Mouse (Mus musculus): ENCODE measurements around the gene Rchy1. TPM values are rescaled to one million over a fixed set of nuclear protein-coding genes. Genes with fewer than 3 reads are reported as not detected.
A peak's percentile ranks its signal among the peaks of the same experiment; 100 is the strongest.

Gene Rchy1
- polyA plus RNA-seq, 1 experiment, result 0.66 TPM

- no peaks in the 10 kb centered on the region for H3K4me1 ChIP-seq (ENCODE audit: control insufficient read depth)
- H3K36me3 ChIP-seq (ENCODE audit: control insufficient read depth), result peaks cover 18% of the 10 kb centered on the region
- H3K4me3 ChIP-seq (replicated peaks), result no peak overlapping the region
- TF ChIP-seq TAL1 (IDR thresholded peaks at IDR 0.05; ENCODE audit: low read length), result no peak
- TF ChIP-seq GATA1 (IDR thresholded peaks at IDR 0.05; ENCODE audit: low read length), result no peak
- no peaks in the 10 kb centered on the region for H3K9me3 ChIP-seq (ENCODE audit: control insufficient read depth, low read length)
- H3K27me3 ChIP-seq (ENCODE audit: control insufficient read depth), result no peaks in the 10 kb centered on the region
Measured at GRCm38 (mm10) chr5:91972046-91972445, 9.2 kb upstream of the Rchy1 start.

- H3K4me1 ChIP-seq (ENCODE audit: control insufficient read depth), result peaks cover 53% of the 10 kb centered on the region
- peaks cover 26% of the 10 kb centered on the region for H3K36me3 ChIP-seq (ENCODE audit: control insufficient read depth)
- peak overlapping the region; percentile 79 for H3K4me3 ChIP-seq (replicated peaks)
- H3K9me3 ChIP-seq (ENCODE audit: control insufficient read depth, low read length), result no peaks in the 10 kb centered on the region
- no peak for TF ChIP-seq TAL1 (IDR thresholded peaks at IDR 0.05; ENCODE audit: low read length)
- TF ChIP-seq GATA1 (IDR thresholded peaks at IDR 0.05; ENCODE audit: low read length), result no peak
- no peaks in the 10 kb centered on the region for H3K27me3 ChIP-seq (ENCODE audit: control insufficient read depth)
Measured at GRCm38 (mm10) chr5:91962259-91962638, 619 bp downstream of the Rchy1 start.

GRCm38 (mm10) chr5:91961370-91961769, 1.5 kb downstream of the Rchy1 start:
- no peaks in the 10 kb centered on the region for H3K27me3 ChIP-seq (ENCODE audit: control insufficient read depth)
- H3K9me3 ChIP-seq (ENCODE audit: control insufficient read depth, low read length), result no peaks in the 10 kb centered on the region
- peaks cover 57% of the 10 kb centered on the region for H3K4me1 ChIP-seq (ENCODE audit: control insufficient read depth)
- TF ChIP-seq GATA1 (IDR thresholded peaks at IDR 0.05; ENCODE audit: low read length) (no peak), TAL1 (IDR thresholded peaks at IDR 0.05; ENCODE audit: low read length) (no peak)
- H3K4me3 ChIP-seq (replicated peaks), result peak overlapping the region; percentile 79
- H3K36me3 ChIP-seq (ENCODE audit: control insufficient read depth), result peaks cover 35% of the 10 kb centered on the region

GRCm38 (mm10) chr5:91960606-91961254, 2.1 kb downstream of the Rchy1 start:
- H3K4me1 ChIP-seq (ENCODE audit: control insufficient read depth), result peaks cover 57% of the 10 kb centered on the region
- peak; percentile 69 for TF ChIP-seq TAL1 (IDR thresholded peaks at IDR 0.05; ENCODE audit: low read length)
- TF ChIP-seq GATA1 (IDR thresholded peaks at IDR 0.05; ENCODE audit: low read length), result peak; percentile 84
- H3K9me3 ChIP-seq (ENCODE audit: control insufficient read depth, low read length), result no peaks in the 10 kb centered on the region
- H3K4me3 ChIP-seq (replicated peaks), result peak overlapping the region; percentile 79
- no peaks in the 10 kb centered on the region for H3K27me3 ChIP-seq (ENCODE audit: control insufficient read depth)
- peaks cover 40% of the 10 kb centered on the region for H3K36me3 ChIP-seq (ENCODE audit: control insufficient read depth)

- H3K27me3 ChIP-seq (ENCODE audit: control insufficient read depth), result no peaks in the 10 kb centered on the region
- peaks cover 57% of the 10 kb centered on the region for H3K4me1 ChIP-seq (ENCODE audit: control insufficient read depth)
- peaks cover 48% of the 10 kb centered on the region for H3K36me3 ChIP-seq (ENCODE audit: control insufficient read depth)
- peak overlapping the region; percentile 79 for H3K4me3 ChIP-seq (replicated peaks)
- TF ChIP-seq GATA1 (IDR thresholded peaks at IDR 0.05; ENCODE audit: low read length) (no peak), TAL1 (IDR thresholded peaks at IDR 0.05; ENCODE audit: low read length) (no peak)
- no peaks in the 10 kb centered on the region for H3K9me3 ChIP-seq (ENCODE audit: control insufficient read depth, low read length)
Measured at GRCm38 (mm10) chr5:91959986-91960385, 2.9 kb downstream of the Rchy1 start.

- no peak for TF ChIP-seq GATA1 (IDR thresholded peaks at IDR 0.05; ENCODE audit: low read length)
- no peak for TF ChIP-seq TAL1 (IDR thresholded peaks at IDR 0.05; ENCODE audit: low read length)
- Histone ChIP-seq H3K27me3 (ENCODE audit: control insufficient read depth) (no peaks in the 10 kb centered on the region), H3K4me1 (ENCODE audit: control insufficient read depth) (peaks cover 56% of the 10 kb centered on the region), H3K4me3 (replicated peaks) (peak overlapping the region; percentile 36), H3K36me3 (ENCODE audit: control insufficient read depth) (peaks cover 57% of the 10 kb centered on the region), H3K9me3 (ENCODE audit: control insufficient read depth, low read length) (no peaks in the 10 kb centered on the region)
Measured at GRCm38 (mm10) chr5:91959096-91959495, 3.8 kb downstream of the Rchy1 start.

- Histone ChIP-seq H3K9me3 (ENCODE audit: control insufficient read depth, low read length) (no peaks in the 10 kb centered on the region), H3K4me1 (ENCODE audit: control insufficient read depth) (peaks cover 47% of the 10 kb centered on the region), H3K4me3 (replicated peaks) (no peak overlapping the region), H3K27me3 (ENCODE audit: control insufficient read depth) (no peaks in the 10 kb centered on the region), H3K36me3 (ENCODE audit: control insufficient read depth) (peaks cover 76% of the 10 kb centered on the region)
- TF ChIP-seq TAL1 (IDR thresholded peaks at IDR 0.05; ENCODE audit: low read length), result no peak
- TF ChIP-seq GATA1 (IDR thresholded peaks at IDR 0.05; ENCODE audit: low read length), result no peak
Measured at GRCm38 (mm10) chr5:91956991-91957760, 5.7 kb downstream of the Rchy1 start.

- TF ChIP-seq GATA1 (IDR thresholded peaks at IDR 0.05; ENCODE audit: low read length) (no peak), TAL1 (IDR thresholded peaks at IDR 0.05; ENCODE audit: low read length) (no peak)
- peaks cover 99% of the 10 kb centered on the region for H3K36me3 ChIP-seq (ENCODE audit: control insufficient read depth)
Measured at GRCm38 (mm10) chr5:91951404-91951803, 11.5 kb downstream of the Rchy1 start.

GRCm38 (mm10) chr5:91949441-91949840, 13.4 kb downstream of the Rchy1 start:
- no peaks in the 10 kb centered on the region for H3K4me1 ChIP-seq (ENCODE audit: control insufficient read depth)
- no peak overlapping the region for H3K4me3 ChIP-seq (replicated peaks)
- no peaks in the 10 kb centered on the region for H3K9me3 ChIP-seq (ENCODE audit: control insufficient read depth, low read length)
- TF ChIP-seq GATA1 (IDR thresholded peaks at IDR 0.05; ENCODE audit: low read length), result no peak
- no peak for TF ChIP-seq TAL1 (IDR thresholded peaks at IDR 0.05; ENCODE audit: low read length)
- H3K36me3 ChIP-seq (ENCODE audit: control insufficient read depth), result peaks cover 98% of the 10 kb centered on the region
- no peaks in the 10 kb centered on the region for H3K27me3 ChIP-seq (ENCODE audit: control insufficient read depth)

More at GRCm38 (mm10) chr5:91951404-91951803, 11.5 kb downstream of the Rchy1 start:
- H3K27me3 ChIP-seq (ENCODE audit: control insufficient read depth), result no peaks in the 10 kb centered on the region
- H3K9me3 ChIP-seq (ENCODE audit: control insufficient read depth, low read length), result no peaks in the 10 kb centered on the region
- no peak overlapping the region for H3K4me3 ChIP-seq (replicated peaks)
- no peaks in the 10 kb centered on the region for H3K4me1 ChIP-seq (ENCODE audit: control insufficient read depth)

Data from erythroblast, embryonic 14.5 days (primary cell).